Mouse (Mus musculus) spleen, postnatal 0 days (tissue): ENCODE data around the gene Tas2r122. TPM values are rescaled to one million over a fixed set of nuclear protein-coding genes. Genes with fewer than 3 reads are reported as not detected.

Source experiments
- polyA plus RNA-seq: library from polyadenylated mRNA; unstranded; fragments of >200 nt; fragmentation: Nextera tagmentation; extraction: Ambion mirVana; gene quantifications from 2 replicates; pipeline ENCODE4 v1.2.1, GENCODE M21; 2015

The Tas2r122 gene
- polyA plus RNA-seq: not detected in 2 replicates

GRCm38 (mm10) chr6:132711828-132712227 lies at the start of gene Tas2r122:
TSS of gene Tas2r122 (minus strand) at chr6:132711928.

GRCm38 (mm10) chr6:132754430-132754829 lies 42.7 kb upstream of the Tas2r122 start, which contains the start of gene Tas2r124:
TSS of gene Tas2r124 (plus strand) at chr6:132754730.

GRCm38 (mm10) chr6:132737935-132738334 lies 26.2 kb upstream of the Tas2r122 start, which contains the start of gene Tas2r115:
TSS of gene Tas2r115 (minus strand) at chr6:132738035.

GRCm38 (mm10) chr6:132700907-132701306 lies 10.8 kb downstream of the Tas2r122 start, which contains the start of gene Tas2r121:
TSS of gene Tas2r121 (minus strand) at chr6:132701007.

Other genes with a start within 250 kb of the Tas2r122 start
- gene Prh1, start 142.1 kb downstream of the Tas2r122 start, polyA plus RNA-seq: not detected in 2 replicates
- not detected in 2 replicates for gene Prp2, start 116.0 kb downstream of the Tas2r122 start, polyA plus RNA-seq
- gene A630073D07Rik, start 60.4 kb downstream of the Tas2r122 start, polyA plus RNA-seq: not detected in 2 replicates
- gene Tas2r120, start 55.0 kb downstream of the Tas2r122 start, polyA plus RNA-seq: not detected in 2 replicates
- gene Tas2r121, start 10.9 kb downstream of the Tas2r122 start, polyA plus RNA-seq: not detected in 2 replicates
- not detected in 2 replicates for gene Tas2r115, start 26.1 kb upstream of the Tas2r122 start, polyA plus RNA-seq
- not detected in 2 replicates for gene Tas2r124, start 42.8 kb upstream of the Tas2r122 start, polyA plus RNA-seq
- not detected in 2 replicates for gene Tas2r102, start 50.2 kb upstream of the Tas2r122 start, polyA plus RNA-seq
- gene Tas2r136, start 66.2 kb upstream of the Tas2r122 start, polyA plus RNA-seq: not detected in 2 replicates
- not detected in 2 replicates for gene Tas2r117, start 90.9 kb upstream of the Tas2r122 start, polyA plus RNA-seq
- gene Tas2r123, start 135.2 kb upstream of the Tas2r122 start, polyA plus RNA-seq: not detected in 2 replicates
- gene Tas2r116, start 143.5 kb upstream of the Tas2r122 start, polyA plus RNA-seq: not detected in 2 replicates
- not detected in 2 replicates for gene Tas2r110, start 156.1 kb upstream of the Tas2r122 start, polyA plus RNA-seq
- gene Tas2r113, start 181.1 kb upstream of the Tas2r122 start, polyA plus RNA-seq: not detected in 2 replicates
- not detected in 2 replicates for gene Tas2r125, start 197.7 kb upstream of the Tas2r122 start, polyA plus RNA-seq
- not detected in 2 replicates for gene Tas2r129, start 239.2 kb upstream of the Tas2r122 start, polyA plus RNA-seq
- not detected in 2 replicates for gene Tas2r131, start 246.0 kb upstream of the Tas2r122 start, polyA plus RNA-seq